Mouse (Mus musculus) heart, embryonic 15.5 days (tissue): ENCODE data around the gene Lrrc4c. TPM values are rescaled to one million over a fixed set of nuclear protein-coding genes. Genes with fewer than 3 reads are reported as not detected.

Experiments used
- ATAC-seq: fragments of 200-750 bp; cut with Nextera tagmentation; replicated peaks from 2 replicates; pipeline ENCODE4 v1.8.0; 2017; ENCODE audit warnings: low read depth, moderate TSS enrichment; ENCODE audit not compliant: insufficient number of reproducible peaks, insufficient read depth, low FRiP score
- H3K27ac ChIP-seq: fragments of 300-500 bp; sonication (generic); 2 replicates; pipeline ENCODE4 v1.5.1; 2015; ENCODE audit warnings: mild to moderate bottlenecking, inconsistent platforms
- H3K27me3 ChIP-seq: fragments of 300-500 bp; sonication (generic); 2 replicates; pipeline ENCODE4 v1.6.1; 2015; ENCODE audit warnings: inconsistent platforms
- H3K36me3 ChIP-seq: fragments of 300-500 bp; sonication (generic); 2 replicates; pipeline ENCODE4 v1.6.1; 2015; ENCODE audit warnings: mild to moderate bottlenecking, inconsistent platforms
- H3K4me1 ChIP-seq: fragments of 300-500 bp; sonication (generic); replicated peaks from 2 replicates; pipeline ENCODE4 v1.6.1; 2015; ENCODE audit warnings: inconsistent platforms
- H3K4me2 ChIP-seq: fragments of 300-500 bp; sonication (generic); 2 replicates; pipeline ENCODE4 v1.6.1; 2015; ENCODE audit warnings: inconsistent platforms, mild to moderate bottlenecking, moderate library complexity
- H3K4me3 ChIP-seq: fragments of 300-500 bp; sonication (generic); 2 replicates; pipeline ENCODE4 v1.5.1; 2015; ENCODE audit warnings: mild to moderate bottlenecking, inconsistent platforms
- H3K9ac ChIP-seq: fragments of 300-500 bp; sonication (generic); 2 replicates; pipeline ENCODE4 v1.6.1; 2015; ENCODE audit warnings: mild to moderate bottlenecking, inconsistent platforms
- H3K9me3 ChIP-seq: fragments of 300-500 bp; sonication (generic); replicated peaks from 2 replicates; pipeline ENCODE4 v1.6.1; 2016; ENCODE audit warnings: inconsistent platforms
- WGBS: fragments of 180-500 bp; shearing (Covaris S2); methylation state at CpG from one replicate; pipeline ENCODE4 v1.1.7; 2015; ENCODE audit warnings: mixed read lengths; 5-methylcytosine and 5-hydroxymethylcytosine counted together
- polyA plus RNA-seq: library from polyadenylated mRNA; unstranded; fragments of >200 nt; fragmentation: Nextera tagmentation; extraction: Ambion mirVana; gene quantifications from 2 replicates; pipeline ENCODE4 v1.2.1, GENCODE M21; 2015

Lrrc4c gene
- polyA plus RNA-seq, 1 experiment from 2014 or later, result 1.2 TPM

- Histone ChIP-seq H3K27ac (no peak overlapping the region), H3K9me3 (no peaks in the 10 kb centered on the region), H3K4me2 (no peak overlapping the region), H3K4me1 (no peaks in the 10 kb centered on the region), H3K36me3 (no peaks in the 10 kb centered on the region), H3K9ac (no peak overlapping the region), H3K4me3 (no peak overlapping the region), H3K27me3 (no peaks in the 10 kb centered on the region)
- no peak for ATAC-seq
- 95% methylated on average over 1 of the region's 1 CpGs for WGBS
Measured at GRCm38 (mm10) chr2:97434140-97434539, 1116.2 kb downstream of the Lrrc4c start.

DNA sequence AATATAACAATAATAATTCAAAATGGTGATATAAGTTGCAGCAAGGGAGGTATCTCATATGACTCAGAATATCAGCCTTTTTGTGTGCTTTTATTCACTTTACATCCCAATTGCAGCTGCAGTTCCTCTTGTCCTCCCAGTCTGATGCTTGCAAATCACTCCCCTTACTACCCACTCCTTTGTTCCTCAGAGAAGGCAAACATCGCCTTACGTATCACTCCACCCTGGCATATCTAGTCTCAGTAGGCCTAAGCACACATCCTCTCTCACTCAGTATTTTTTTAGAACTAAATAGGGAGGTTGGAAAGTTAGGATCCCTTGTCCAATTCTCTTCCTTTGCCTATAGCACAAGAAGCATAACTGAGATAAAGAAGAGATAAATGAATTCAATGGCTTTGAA lies 1117.6 kb downstream of the Lrrc4c start:
- Histone ChIP-seq H3K36me3 (no peaks in the 10 kb centered on the region), H3K4me1 (no peaks in the 10 kb centered on the region), H3K4me2 (no peak overlapping the region), H3K9ac (no peak overlapping the region), H3K9me3 (no peaks in the 10 kb centered on the region), H3K27ac (no peak overlapping the region), H3K4me3 (no peak overlapping the region), H3K27me3 (no peaks in the 10 kb centered on the region)
- no peak for ATAC-seq
- WGBS, result 70% methylated on average over 2 of the region's 2 CpGs

DNA sequence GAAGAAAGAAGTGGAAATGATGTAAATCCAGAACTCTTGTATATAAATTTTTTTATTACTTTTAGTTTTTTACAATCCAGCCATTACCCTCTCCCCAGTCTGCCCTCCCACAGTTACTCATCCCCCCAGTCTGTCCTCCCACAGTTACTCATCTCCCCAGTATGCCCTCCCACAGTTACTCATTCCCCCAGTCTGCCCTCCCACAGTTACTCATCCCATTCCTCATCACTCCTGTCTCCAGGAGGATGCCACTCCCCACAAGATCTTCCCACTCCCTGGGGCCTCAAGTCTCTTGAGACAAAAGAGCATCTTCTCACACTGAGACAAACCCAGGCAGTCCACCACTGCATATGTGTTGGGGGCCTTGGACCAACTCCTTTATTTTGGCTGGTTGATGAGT lies 1119.8 kb downstream of the Lrrc4c start:
- H3K4me1 ChIP-seq, result no peaks in the 10 kb centered on the region
- H3K36me3 ChIP-seq, result no peaks in the 10 kb centered on the region
- no peak for ATAC-seq
- no peaks in the 10 kb centered on the region for H3K27me3 ChIP-seq
- H3K4me2 ChIP-seq, result no peak overlapping the region
- H3K9ac ChIP-seq, result no peak overlapping the region
- H3K9me3 ChIP-seq, result no peaks in the 10 kb centered on the region
- no peak overlapping the region for H3K27ac ChIP-seq
- H3K4me3 ChIP-seq, result no peak overlapping the region

GRCm38 (mm10) chr2:97463573-97463972 lies 1145.6 kb downstream of the Lrrc4c start:
- ATAC-seq, result no peak
- H3K4me1 ChIP-seq, result peaks cover 3% of the 10 kb centered on the region
- no peak overlapping the region for H3K9ac ChIP-seq
- peaks cover 6% of the 10 kb centered on the region; the same call in 1 of the 2 replicates for H3K27me3 ChIP-seq
- H3K4me2 ChIP-seq, result no peak overlapping the region
- H3K9me3 ChIP-seq, result no peaks in the 10 kb centered on the region
- H3K27ac ChIP-seq, result no peak overlapping the region
- no peaks in the 10 kb centered on the region for H3K36me3 ChIP-seq
- H3K4me3 ChIP-seq, result no peak overlapping the region

GRCm38 (mm10) chr2:97466243-97466793 lies 1148.3 kb downstream of the Lrrc4c start:
- Histone ChIP-seq H3K4me1 (peaks cover 3% of the 10 kb centered on the region), H3K36me3 (no peaks in the 10 kb centered on the region), H3K4me3 (peak overlapping the region; percentile 66), H3K9ac (peak overlapping the region; percentile 44), H3K9me3 (no peaks in the 10 kb centered on the region), H3K27me3 (peaks cover 12% of the 10 kb centered on the region), H3K27ac (peak overlapping the region; percentile 59), H3K4me2 (peak overlapping the region; percentile 87)
- WGBS, result 2% methylated on average over 25 of the region's 25 CpGs
- peak; percentile 87 for ATAC-seq

GRCm38 (mm10) chr2:97467031-97467549 lies 1149.1 kb downstream of the Lrrc4c start:
- Histone ChIP-seq H3K36me3 (no peaks in the 10 kb centered on the region), H3K4me3 (peak overlapping the region; percentile 66), H3K9me3 (no peaks in the 10 kb centered on the region), H3K4me1 (peaks cover 3% of the 10 kb centered on the region), H3K27me3 (peaks cover 12% of the 10 kb centered on the region), H3K27ac (peak overlapping the region; percentile 59; the same call in 1 of the 2 replicates), H3K4me2 (peak overlapping the region; percentile 87), H3K9ac (peak overlapping the region; percentile 41; the same call in 1 of the 2 replicates)
- peak; percentile 51; the same call in 1 of the 2 replicates for ATAC-seq
- 0% methylated on average over 26 of the region's 26 CpGs for WGBS

- Histone ChIP-seq H3K4me3 (peak overlapping the region; percentile 66), H3K9ac (peak overlapping the region; percentile 41; the same call in 1 of the 2 replicates), H3K4me1 (peaks cover 3% of the 10 kb centered on the region), H3K9me3 (no peaks in the 10 kb centered on the region), H3K27ac (no peak overlapping the region), H3K27me3 (peaks cover 12% of the 10 kb centered on the region), H3K4me2 (peak overlapping the region; percentile 87), H3K36me3 (no peaks in the 10 kb centered on the region)
- no peak for ATAC-seq
- 10% methylated on average over 8 of the region's 8 CpGs for WGBS
Measured at GRCm38 (mm10) chr2:97467664-97468063, 1149.7 kb downstream of the Lrrc4c start.

DNA sequence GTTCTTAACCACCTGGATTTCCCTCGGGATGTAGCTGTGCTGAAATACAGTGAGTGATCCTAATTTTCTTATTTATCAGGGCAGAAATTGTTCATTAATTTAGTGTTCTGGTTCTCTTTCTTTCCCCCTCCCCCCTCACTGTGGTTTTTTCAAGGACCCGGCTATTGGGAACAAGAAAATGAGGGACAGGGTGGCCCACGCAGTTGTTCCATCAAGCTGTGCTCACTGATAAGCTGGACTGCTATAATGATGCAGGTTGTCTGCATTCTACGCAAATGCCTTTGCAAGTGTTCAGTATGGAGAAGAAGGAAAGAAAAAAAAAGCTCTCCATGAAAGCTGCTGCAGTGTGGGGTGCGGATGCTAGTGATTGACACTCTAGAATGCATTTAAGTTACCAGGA lies 1150.4 kb downstream of the Lrrc4c start:
- Histone ChIP-seq H3K27me3 (peaks cover 12% of the 10 kb centered on the region), H3K4me1 (peaks cover 3% of the 10 kb centered on the region), H3K27ac (no peak overlapping the region), H3K4me3 (peak overlapping the region; percentile 66), H3K36me3 (no peaks in the 10 kb centered on the region), H3K4me2 (peak overlapping the region; percentile 87), H3K9ac (no peak overlapping the region), H3K9me3 (no peaks in the 10 kb centered on the region)
- 34% methylated on average over 5 of the region's 5 CpGs for WGBS
- ATAC-seq, result no peak

GRCm38 (mm10) chr2:97469396-97469795 lies 1151.4 kb downstream of the Lrrc4c start:
- Histone ChIP-seq H3K4me3 (no peak overlapping the region), H3K9ac (no peak overlapping the region), H3K27me3 (peaks cover 12% of the 10 kb centered on the region), H3K36me3 (no peaks in the 10 kb centered on the region), H3K9me3 (no peaks in the 10 kb centered on the region), H3K27ac (no peak overlapping the region), H3K4me2 (no peak overlapping the region), H3K4me1 (peaks cover 3% of the 10 kb centered on the region)
- WGBS, result 55% methylated on average over 2 of the region's 2 CpGs
- ATAC-seq, result no peak

DNA sequence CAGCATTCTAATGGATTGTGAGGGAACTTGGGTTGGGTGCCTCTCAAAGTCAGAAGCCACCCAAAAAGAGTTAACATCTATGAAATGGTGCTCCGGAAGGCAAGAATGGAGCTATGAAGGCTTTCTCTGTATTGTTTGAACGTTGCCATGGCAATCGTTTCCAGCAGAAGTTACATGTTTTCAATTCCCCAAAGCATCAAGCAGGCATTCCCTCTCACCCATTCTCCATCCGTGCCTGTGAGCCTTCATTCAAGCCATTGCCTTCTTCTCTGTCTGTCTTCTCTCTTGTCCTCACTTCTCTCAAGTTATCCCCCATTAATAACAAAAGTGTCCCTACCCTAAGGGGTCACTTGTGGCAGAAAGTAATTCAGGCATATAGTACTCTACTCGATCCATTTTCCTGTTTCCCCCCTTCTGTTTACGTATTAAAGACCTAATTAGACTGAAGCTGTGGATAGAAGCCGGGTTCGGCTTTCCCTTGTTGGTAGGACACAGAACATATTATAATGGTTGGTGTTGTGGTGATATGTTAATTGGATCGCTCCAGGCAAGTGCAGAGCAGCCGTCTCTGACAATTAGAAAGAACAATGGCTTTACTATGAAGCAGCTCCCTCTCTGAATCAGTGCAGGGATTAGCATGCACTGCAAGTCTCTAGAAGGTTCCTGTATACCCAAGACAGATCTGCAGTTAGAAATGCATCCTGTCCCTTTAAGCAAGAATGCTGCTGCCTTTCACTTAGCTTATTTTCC lies 1160.4 kb downstream of the Lrrc4c start:
- no peak overlapping the region for H3K4me2 ChIP-seq

GRCm38 (mm10) chr2:97478925-97479298 lies 1160.9 kb downstream of the Lrrc4c start:
- Histone ChIP-seq H3K9me3 (no peaks in the 10 kb centered on the region), H3K27ac (no peak overlapping the region), H3K4me3 (no peak overlapping the region), H3K36me3 (no peaks in the 10 kb centered on the region), H3K27me3 (no peaks in the 10 kb centered on the region), H3K4me1 (no peaks in the 10 kb centered on the region), H3K9ac (no peak overlapping the region), H3K4me2 (no peak overlapping the region)
- ATAC-seq, result no peak
- WGBS, result 83% methylated on average over 4 of the region's 4 CpGs

More for the DNA sequence above, 1160.4 kb downstream of the Lrrc4c start:
- no peaks in the 10 kb centered on the region for H3K36me3 ChIP-seq
- no peak overlapping the region for H3K4me3 ChIP-seq
- 75% methylated on average over 10 of the region's 10 CpGs for WGBS
- H3K27me3 ChIP-seq, result no peaks in the 10 kb centered on the region
- no peaks in the 10 kb centered on the region for H3K4me1 ChIP-seq
- no peak overlapping the region for H3K9ac ChIP-seq
- ATAC-seq, result no peak
- no peak overlapping the region for H3K27ac ChIP-seq
- H3K9me3 ChIP-seq, result no peaks in the 10 kb centered on the region

GRCm38 (mm10) chr2:97484990-97485389 lies 1167.0 kb downstream of the Lrrc4c start:
- no peaks in the 10 kb centered on the region for H3K36me3 ChIP-seq
- WGBS, result 61% methylated on average over 1 of the region's 1 CpGs
- no peak for ATAC-seq
- H3K4me2 ChIP-seq, result no peak overlapping the region
- H3K4me1 ChIP-seq, result no peaks in the 10 kb centered on the region
- H3K4me3 ChIP-seq, result no peak overlapping the region
- no peaks in the 10 kb centered on the region for H3K9me3 ChIP-seq
- H3K27me3 ChIP-seq, result no peaks in the 10 kb centered on the region
- H3K9ac ChIP-seq, result no peak overlapping the region
- H3K27ac ChIP-seq, result no peak overlapping the region
